Mouse (Mus musculus): ENCODE measurements around the gene Tcf3. TPM values are rescaled to one million over a fixed set of nuclear protein-coding genes. Genes with fewer than 3 reads are reported as not detected.

The Tcf3 gene
- polyA plus RNA-seq, 1 experiment from 2014 or later, result 258 TPM

GRCm38 (mm10) chr10:80392687-80393086 lies 40.8 kb downstream of the Tcf3 start:
- no peak overlapping the region for H3K27ac ChIP-seq
- no peak for ATAC-seq (ENCODE audit: insufficient number of reproducible peaks, insufficient read depth, low FRiP score, low TSS enrichment)
- no peak overlapping the region for H3K4me3 ChIP-seq
- no peak overlapping the region for H3K9ac ChIP-seq
- 93% methylated on average over 5 of the region's 5 CpGs for WGBS
- no peaks in the 10 kb centered on the region for H3K9me3 ChIP-seq
- peaks cover 72% of the 10 kb centered on the region for H3K36me3 ChIP-seq
- no peaks in the 10 kb centered on the region for H3K27me3 ChIP-seq
- peaks cover 18% of the 10 kb centered on the region for H3K4me1 ChIP-seq
- no peak overlapping the region for H3K4me2 ChIP-seq (replicated peaks)

- Histone ChIP-seq H3K9me3 (no peaks in the 10 kb centered on the region), H3K4me2 (replicated peaks) (no peak overlapping the region), H3K4me3 (no peak overlapping the region), H3K9ac (no peak overlapping the region), H3K27me3 (no peaks in the 10 kb centered on the region), H3K27ac (no peak overlapping the region), H3K4me1 (peaks cover 8% of the 10 kb centered on the region; the same call in 1 of the 2 replicates), H3K36me3 (peaks cover 59% of the 10 kb centered on the region)
- 88% methylated on average over 9 of the region's 9 CpGs for WGBS
- ATAC-seq (ENCODE audit: insufficient number of reproducible peaks, insufficient read depth, low FRiP score, low TSS enrichment), result no peak
These were observed 42.8 kb downstream of the Tcf3 start for GRCm38 (mm10) chr10:80390697-80391096.

GRCm38 (mm10) chr10:80389185-80389708 lies 44.2 kb downstream of the Tcf3 start:
- 82% methylated on average over 4 of the region's 4 CpGs for WGBS
- no peak overlapping the region for H3K9ac ChIP-seq
- no peaks in the 10 kb centered on the region for H3K9me3 ChIP-seq
- peaks cover 22% of the 10 kb centered on the region for H3K4me1 ChIP-seq
- no peak for ATAC-seq (ENCODE audit: insufficient number of reproducible peaks, insufficient read depth, low FRiP score, low TSS enrichment)
- no peak overlapping the region for H3K4me2 ChIP-seq (replicated peaks)
- H3K27me3 ChIP-seq, result no peaks in the 10 kb centered on the region
- no peak overlapping the region for H3K4me3 ChIP-seq
- H3K27ac ChIP-seq, result no peak overlapping the region
- H3K36me3 ChIP-seq, result peaks cover 55% of the 10 kb centered on the region

GRCm38 (mm10) chr10:80388731-80389130 lies 44.7 kb downstream of the Tcf3 start:
- Histone ChIP-seq H3K36me3 (peaks cover 54% of the 10 kb centered on the region), H3K4me2 (replicated peaks) (peak overlapping the region; percentile 71; the same call in 1 of the 2 replicates), H3K27me3 (no peaks in the 10 kb centered on the region), H3K9ac (no peak overlapping the region), H3K4me3 (no peak overlapping the region), H3K27ac (no peak overlapping the region), H3K4me1 (peaks cover 27% of the 10 kb centered on the region), H3K9me3 (no peaks in the 10 kb centered on the region)
- 18% methylated on average over 2 of the region's 2 CpGs for WGBS
- no peak for ATAC-seq (ENCODE audit: insufficient number of reproducible peaks, insufficient read depth, low FRiP score, low TSS enrichment)

- Histone ChIP-seq H3K27me3 (no peaks in the 10 kb centered on the region), H3K9ac (peak within 1 kb of the TSS; percentile 90), H3K27ac (peak within 1 kb of the TSS; percentile 89), H3K4me1 (peaks cover 38% of the 10 kb centered on the region), H3K36me3 (peaks cover 53% of the 10 kb centered on the region), H3K4me2 (replicated peaks) (peak within 1 kb of the TSS; percentile 81), H3K9me3 (no peaks in the 10 kb centered on the region), H3K4me3 (peak within 1 kb of the TSS; percentile 98)
- WGBS, result 2% methylated on average over 26 of the region's 61 CpGs
- ATAC-seq (ENCODE audit: insufficient number of reproducible peaks, insufficient read depth, low FRiP score, low TSS enrichment), result 0 out of 2 replicates have a peak, but pooled peaks have one; percentile 6
These were observed 45.9 kb downstream of the Tcf3 start, which contains the start of gene Mex3d for GRCm38 (mm10) chr10:80387522-80387959. Gene Mex3d, minus strand, starts transcription at chr10:80387659.

- H3K36me3 ChIP-seq, result peaks cover 53% of the 10 kb centered on the region
- peak overlapping the region; percentile 89 for H3K27ac ChIP-seq
- no peak for ATAC-seq (ENCODE audit: insufficient number of reproducible peaks, insufficient read depth, low FRiP score, low TSS enrichment)
- no peaks in the 10 kb centered on the region for H3K9me3 ChIP-seq
- peak overlapping the region; percentile 98 for H3K4me3 ChIP-seq
- under 1% methylated on average over 84 of the region's 94 CpGs for WGBS
- H3K4me2 ChIP-seq (replicated peaks), result peak overlapping the region; percentile 81
- peak overlapping the region; percentile 90 for H3K9ac ChIP-seq
- H3K27me3 ChIP-seq, result no peaks in the 10 kb centered on the region
- H3K4me1 ChIP-seq, result peaks cover 38% of the 10 kb centered on the region
These were observed 46.5 kb downstream of the Tcf3 start for GRCm38 (mm10) chr10:80386735-80387471.

GRCm38 (mm10) chr10:80385811-80386734 lies 47.4 kb downstream of the Tcf3 start:
- Histone ChIP-seq H3K4me1 (peaks cover 38% of the 10 kb centered on the region), H3K9ac (peak overlapping the region; percentile 90), H3K27me3 (no peaks in the 10 kb centered on the region), H3K36me3 (peaks cover 53% of the 10 kb centered on the region), H3K9me3 (no peaks in the 10 kb centered on the region), H3K4me2 (replicated peaks) (peak overlapping the region; percentile 81), H3K4me3 (peak overlapping the region; percentile 98), H3K27ac (peak overlapping the region; percentile 89)
- under 1% methylated on average over 34 of the region's 34 CpGs for WGBS
- ATAC-seq (ENCODE audit: insufficient number of reproducible peaks, insufficient read depth, low FRiP score, low TSS enrichment), result peak; percentile 52

GRCm38 (mm10) chr10:80385310-80385709 lies 48.1 kb downstream of the Tcf3 start:
- H3K9ac ChIP-seq, result peak overlapping the region; percentile 90
- H3K4me3 ChIP-seq, result peak overlapping the region; percentile 98
- no peak for ATAC-seq (ENCODE audit: insufficient number of reproducible peaks, insufficient read depth, low FRiP score, low TSS enrichment)
- peaks cover 38% of the 10 kb centered on the region for H3K4me1 ChIP-seq
- peak overlapping the region; percentile 81 for H3K4me2 ChIP-seq (replicated peaks)
- WGBS, result 8% methylated on average over 7 of the region's 7 CpGs
- H3K36me3 ChIP-seq, result peaks cover 53% of the 10 kb centered on the region
- peak overlapping the region; percentile 89 for H3K27ac ChIP-seq
- no peaks in the 10 kb centered on the region for H3K27me3 ChIP-seq
- no peaks in the 10 kb centered on the region for H3K9me3 ChIP-seq

GRCm38 (mm10) chr10:80384709-80385108 lies 48.7 kb downstream of the Tcf3 start:
- Histone ChIP-seq H3K4me3 (peak overlapping the region; percentile 98), H3K4me2 (replicated peaks) (peak overlapping the region; percentile 81), H3K9me3 (no peaks in the 10 kb centered on the region), H3K9ac (peak overlapping the region; percentile 90), H3K36me3 (peaks cover 51% of the 10 kb centered on the region), H3K27me3 (no peaks in the 10 kb centered on the region), H3K27ac (peak overlapping the region; percentile 89), H3K4me1 (peaks cover 38% of the 10 kb centered on the region)
- WGBS, result 75% methylated on average over 7 of the region's 7 CpGs
- ATAC-seq (ENCODE audit: insufficient number of reproducible peaks, insufficient read depth, low FRiP score, low TSS enrichment), result no peak

- no peaks in the 10 kb centered on the region for H3K27me3 ChIP-seq
- H3K36me3 ChIP-seq, result peaks cover 55% of the 10 kb centered on the region
- no peaks in the 10 kb centered on the region for H3K9me3 ChIP-seq
- H3K27ac ChIP-seq, result 0 out of 2 replicates have a peak overlapping the region, but pooled peaks have one; percentile 17
- peak overlapping the region; percentile 98 for H3K4me3 ChIP-seq
- H3K4me2 ChIP-seq (replicated peaks), result peak overlapping the region; percentile 81
- peaks cover 38% of the 10 kb centered on the region for H3K4me1 ChIP-seq
- 78% methylated on average over 4 of the region's 4 CpGs for WGBS
- peak overlapping the region; percentile 90 for H3K9ac ChIP-seq
- ATAC-seq (ENCODE audit: insufficient number of reproducible peaks, insufficient read depth, low FRiP score, low TSS enrichment), result no peak
These were observed 49.3 kb downstream of the Tcf3 start for GRCm38 (mm10) chr10:80384115-80384639.

GRCm38 (mm10) chr10:80383431-80383830 lies 50.0 kb downstream of the Tcf3 start:
- H3K9ac ChIP-seq, result 0 out of 2 replicates have a peak overlapping the region, but pooled peaks have one; percentile 2

More at GRCm38 (mm10) chr10:80383431-80383830, 50.0 kb downstream of the Tcf3 start:
- 0 out of 2 replicates have a peak overlapping the region, but pooled peaks have one; percentile 81 for H3K4me2 ChIP-seq (replicated peaks)
- no peak overlapping the region for H3K27ac ChIP-seq
- H3K4me1 ChIP-seq, result peaks cover 35% of the 10 kb centered on the region
- ATAC-seq (ENCODE audit: insufficient number of reproducible peaks, insufficient read depth, low FRiP score, low TSS enrichment), result no peak
- H3K36me3 ChIP-seq, result peaks cover 56% of the 10 kb centered on the region
- no peaks in the 10 kb centered on the region for H3K9me3 ChIP-seq
- WGBS, result 67% methylated on average over 4 of the region's 4 CpGs
- no peaks in the 10 kb centered on the region for H3K27me3 ChIP-seq
- no peak overlapping the region for H3K4me3 ChIP-seq
